Mouse (Mus musculus): ENCODE measurements around the gene Cdh12.

Gene Cdh12

GRCm38 (mm10) chr15:20696229-20696628, 247.2 kb downstream of the Cdh12 start:
- no peak for DNase-seq (ENCODE audit: low spot score in 2 of 2)

- no peak for DNase-seq (ENCODE audit: low spot score in 2 of 2)
Observed at GRCm38 (mm10) chr15:20711859-20712258, 262.8 kb downstream of the Cdh12 start.

- no peak for DNase-seq (ENCODE audit: low spot score in 2 of 2)
Observed at GRCm38 (mm10) chr15:20772289-20772688, 323.2 kb downstream of the Cdh12 start.

GRCm38 (mm10) chr15:20773423-20773822, 324.4 kb downstream of the Cdh12 start:
- no peak for DNase-seq (ENCODE audit: low spot score in 2 of 2)

GRCm38 (mm10) chr15:20796999-20797398, 347.9 kb downstream of the Cdh12 start:
- DNase-seq (ENCODE audit: low spot score in 2 of 2) = no peak

GRCm38 (mm10) chr15:20798541-20798940, 349.5 kb downstream of the Cdh12 start:
- DNase-seq (ENCODE audit: low spot score in 2 of 2) = no peak

- DNase-seq (ENCODE audit: low spot score in 2 of 2) = no peak
Observed at GRCm38 (mm10) chr15:20835887-20836286, 386.8 kb downstream of the Cdh12 start.

- no peak for DNase-seq (ENCODE audit: low spot score in 2 of 2)
Observed at GRCm38 (mm10) chr15:20836991-20837390, 387.9 kb downstream of the Cdh12 start.

- DNase-seq (ENCODE audit: low spot score in 2 of 2) = no peak
Observed at GRCm38 (mm10) chr15:20841479-20841878, 392.4 kb downstream of the Cdh12 start.

- DNase-seq (ENCODE audit: low spot score in 2 of 2) = no peak
Observed at GRCm38 (mm10) chr15:20863076-20863475, 414.0 kb downstream of the Cdh12 start.

GRCm38 (mm10) chr15:20872518-20872917, 423.5 kb downstream of the Cdh12 start:
- DNase-seq (ENCODE audit: low spot score in 2 of 2) = no peak

GRCm38 (mm10) chr15:20876993-20877392, 427.9 kb downstream of the Cdh12 start:
- no peak for DNase-seq (ENCODE audit: low spot score in 2 of 2)

- no peak for DNase-seq (ENCODE audit: low spot score in 2 of 2)
Observed at GRCm38 (mm10) chr15:20893471-20893870, 444.4 kb downstream of the Cdh12 start.

GRCm38 (mm10) chr15:20902568-20902967, 453.5 kb downstream of the Cdh12 start:
- no peak for DNase-seq (ENCODE audit: low spot score in 2 of 2)

- DNase-seq (ENCODE audit: low spot score in 2 of 2) = no peak
Observed at GRCm38 (mm10) chr15:20928221-20928620, 479.2 kb downstream of the Cdh12 start.

- no peak for DNase-seq (ENCODE audit: low spot score in 2 of 2)
Observed at GRCm38 (mm10) chr15:20944000-20944399, 494.9 kb downstream of the Cdh12 start.

GRCm38 (mm10) chr15:20967463-20967862, 518.4 kb downstream of the Cdh12 start:
- DNase-seq (ENCODE audit: low spot score in 2 of 2) = no peak

- no peak for DNase-seq (ENCODE audit: low spot score in 2 of 2)
Observed at GRCm38 (mm10) chr15:20971041-20971440, 522.0 kb downstream of the Cdh12 start.

GRCm38 (mm10) chr15:21000541-21000940, 551.5 kb downstream of the Cdh12 start:
- DNase-seq (ENCODE audit: low spot score in 2 of 2) = no peak

GRCm38 (mm10) chr15:21007931-21008330, 558.9 kb downstream of the Cdh12 start:
- DNase-seq (ENCODE audit: low spot score in 2 of 2) = no peak

- no peak for DNase-seq (ENCODE audit: low spot score in 2 of 2)
Observed at GRCm38 (mm10) chr15:21008487-21008886, 559.4 kb downstream of the Cdh12 start.

- DNase-seq (ENCODE audit: low spot score in 2 of 2) = no peak
Observed at GRCm38 (mm10) chr15:21008969-21009368, 559.9 kb downstream of the Cdh12 start.

GRCm38 (mm10) chr15:21063683-21064082, 614.6 kb downstream of the Cdh12 start:
- DNase-seq (ENCODE audit: low spot score in 2 of 2) = no peak

GRCm38 (mm10) chr15:21069264-21069663, 620.2 kb downstream of the Cdh12 start:
- DNase-seq (ENCODE audit: low spot score in 2 of 2) = no peak

- DNase-seq (ENCODE audit: low spot score in 2 of 2) = no peak
Observed at GRCm38 (mm10) chr15:21092824-21093223, 643.8 kb downstream of the Cdh12 start.
